Mouse (Mus musculus): ENCODE results near the gene Hk1. TPM values are rescaled to one million over a fixed set of nuclear protein-coding genes. Genes with fewer than 3 reads are reported as not detected.

Hk1 gene
- polyA plus RNA-seq, 1 experiment from 2014 or later = 24.1 TPM

DNA sequence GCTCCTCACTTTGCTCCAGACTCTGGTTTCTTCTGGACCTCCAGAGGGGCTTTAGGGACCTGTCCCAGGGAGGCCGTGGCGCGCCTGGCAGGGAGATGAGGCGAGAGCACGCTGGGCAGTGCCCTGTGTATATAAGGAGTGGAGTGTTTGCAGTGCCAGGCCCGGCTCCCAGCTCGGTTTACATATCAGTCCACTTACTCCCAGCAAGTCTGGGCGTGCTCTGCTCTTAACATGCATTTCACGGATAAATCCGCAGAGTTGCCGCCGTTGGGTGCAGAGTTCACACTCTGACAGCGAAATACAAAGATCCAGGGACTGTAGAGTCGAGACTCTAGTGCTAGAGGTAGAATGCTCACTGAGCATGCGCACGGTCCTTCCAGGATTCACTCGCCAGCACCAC is 156.9 kb downstream of the Hk1 start:
- DNase-seq (ENCODE audit: low spot score) = no peak
- H3K4me2 ChIP-seq (ENCODE audit: low read length) = no peak overlapping the region

DNA sequence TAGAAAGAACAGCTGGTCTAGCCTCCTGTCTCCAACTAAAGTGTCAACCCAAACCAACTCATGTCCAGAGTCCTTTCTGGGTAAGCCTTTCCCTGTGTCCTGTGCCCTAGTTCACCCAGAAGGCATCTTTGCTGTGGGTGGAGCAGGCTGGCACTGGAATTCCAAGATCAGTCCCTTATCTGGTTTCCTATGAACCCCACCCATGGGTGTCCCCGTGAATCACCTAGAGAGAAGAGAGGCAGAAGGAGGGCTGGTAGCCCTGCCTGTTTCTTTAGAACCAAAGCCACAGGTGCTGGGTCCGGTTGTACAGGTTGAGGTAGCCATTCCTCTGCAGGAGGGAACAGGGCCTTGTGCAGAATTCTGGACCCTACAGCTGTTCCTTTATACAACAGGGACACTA is 158.1 kb downstream of the Hk1 start:
- no peak for ATAC-seq (replicated peaks; ENCODE audit: low FRiP score, low TSS enrichment, low read depth)
- Histone ChIP-seq H3K27ac (ENCODE audit: low read depth) (peak overlapping the region; percentile 40), H3K4me1 (replicated peaks; ENCODE audit: control insufficient read depth, insufficient read depth, low read length) (peaks cover 25% of the 10 kb centered on the region; the same call in 1 of the 2 replicates), H3K36me3 (ENCODE audit: control insufficient read depth, insufficient read depth, low read length) (no peaks in the 10 kb centered on the region), H3K4me3 (ENCODE audit: low read depth, low read length) (no peak overlapping the region), H3K27me3 (replicated peaks; ENCODE audit: control insufficient read depth, insufficient read depth, low read length) (no peaks in the 10 kb centered on the region), H3K4me2 (ENCODE audit: low read length) (no peak overlapping the region), H3K9ac (ENCODE audit: low read length) (no peak overlapping the region), H3K9me3 (ENCODE audit: control insufficient read depth, low read length) (no peaks in the 10 kb centered on the region)
- WGBS = 65% methylated on average over 2 of the region's 2 CpGs
- DNase-seq (ENCODE audit: low spot score) = no peak

More for the DNA sequence above, 156.9 kb downstream of the Hk1 start:
- Histone ChIP-seq H3K27me3 (replicated peaks; ENCODE audit: control insufficient read depth, insufficient read depth, low read length) (no peaks in the 10 kb centered on the region), H3K9me3 (ENCODE audit: control insufficient read depth, low read length) (no peaks in the 10 kb centered on the region), H3K9ac (ENCODE audit: low read length) (no peak overlapping the region), H3K4me3 (ENCODE audit: low read depth, low read length) (no peak overlapping the region), H3K36me3 (ENCODE audit: control insufficient read depth, insufficient read depth, low read length) (no peaks in the 10 kb centered on the region), H3K4me1 (replicated peaks; ENCODE audit: control insufficient read depth, insufficient read depth, low read length) (peaks cover 17% of the 10 kb centered on the region; the same call in 1 of the 2 replicates), H3K27ac (ENCODE audit: low read depth) (0 out of 2 replicates have a peak overlapping the region, but pooled peaks have one; percentile 9)
- WGBS = 57% methylated on average over 17 of the region's 17 CpGs
- no peak; the same call in 1 of the 2 replicates for ATAC-seq (replicated peaks; ENCODE audit: low FRiP score, low TSS enrichment, low read depth)

DNA sequence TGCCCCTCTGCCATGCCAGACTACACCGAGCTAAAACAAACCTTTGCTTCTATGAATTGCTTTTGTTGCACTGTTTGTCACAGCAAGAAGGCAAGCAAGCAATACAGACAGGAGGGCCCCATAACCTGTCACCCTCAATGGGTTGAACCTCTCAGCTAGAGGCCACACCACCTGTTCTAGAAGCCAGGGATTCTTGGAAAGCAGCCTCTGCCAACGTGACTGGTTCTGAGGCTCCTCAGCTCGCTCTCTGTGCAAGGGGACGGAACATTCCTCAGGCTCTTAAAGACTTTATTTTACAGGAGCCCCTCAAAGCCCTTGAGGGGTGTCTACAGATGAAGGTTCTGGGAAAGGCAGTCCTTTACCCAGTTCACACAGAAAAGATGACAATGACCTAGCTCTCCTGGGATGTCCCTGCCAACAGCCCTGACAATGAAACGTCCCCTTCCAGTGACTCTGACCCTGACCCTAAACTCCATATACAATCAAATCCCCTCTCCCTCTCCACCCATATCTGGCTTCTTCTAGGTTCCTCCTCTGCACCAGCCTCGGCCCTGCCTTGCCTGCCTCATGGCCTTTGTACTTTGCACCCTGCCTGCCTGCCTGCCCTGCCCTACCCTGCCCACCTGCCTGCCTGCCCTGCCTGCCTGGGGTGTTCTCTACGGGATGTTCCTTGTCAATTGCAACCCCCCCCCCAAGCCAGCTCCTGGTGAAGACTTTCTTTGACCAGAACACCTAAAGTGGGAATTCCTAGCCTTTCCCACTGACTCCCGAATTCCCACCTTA is 158.8 kb downstream of the Hk1 start:
- Histone ChIP-seq H3K9ac (ENCODE audit: low read length) (no peak overlapping the region), H3K27me3 (replicated peaks; ENCODE audit: control insufficient read depth, insufficient read depth, low read length) (no peaks in the 10 kb centered on the region), H3K4me3 (ENCODE audit: low read depth, low read length) (no peak overlapping the region), H3K9me3 (ENCODE audit: control insufficient read depth, low read length) (no peaks in the 10 kb centered on the region), H3K4me1 (replicated peaks; ENCODE audit: control insufficient read depth, insufficient read depth, low read length) (peaks cover 25% of the 10 kb centered on the region; the same call in 1 of the 2 replicates), H3K36me3 (ENCODE audit: control insufficient read depth, insufficient read depth, low read length) (no peaks in the 10 kb centered on the region), H3K27ac (ENCODE audit: low read depth) (peak overlapping the region; percentile 40; the same call in 1 of the 2 replicates), H3K4me2 (ENCODE audit: low read length) (no peak overlapping the region)
- DNase-seq (ENCODE audit: low spot score) = no peak
- WGBS = 67% methylated on average over 8 of the region's 8 CpGs
- peak; percentile 65 for ATAC-seq (replicated peaks; ENCODE audit: low FRiP score, low TSS enrichment, low read depth)

Other genes with a start within 250 kb of the Hk1 start
- 8.5 and 20.9 TPM in 2 replicates for gene Neurog3, start 246.8 kb downstream of the Hk1 start, polyA plus RNA-seq (2014; fragmentation: Nextera tagmentation; extraction: Ambion mirVana)
- 7.6 and 10.3 TPM in 2 replicates for gene Fam241b, start 236.0 kb downstream of the Hk1 start, polyA plus RNA-seq (2014; fragmentation: Nextera tagmentation; extraction: Ambion mirVana)
- gene Tspan15, start 148.7 kb downstream of the Hk1 start, polyA plus RNA-seq (2014; fragmentation: Nextera tagmentation; extraction: Ambion mirVana) = 31.5 and 32.5 TPM in 2 replicates
- gene Tacr2, start 127.5 kb downstream of the Hk1 start, polyA plus RNA-seq (2014; fragmentation: Nextera tagmentation; extraction: Ambion mirVana) = 0.50 and 0.98 TPM in 2 replicates
- gene Hkdc1, start 42.6 kb upstream of the Hk1 start, polyA plus RNA-seq (2014; fragmentation: Nextera tagmentation; extraction: Ambion mirVana) = 4.5 and 5.8 TPM in 2 replicates
- 0.37 and 0.59 TPM in 2 replicates for gene 4930507D05Rik, start 69.6 kb upstream of the Hk1 start, polyA plus RNA-seq (2014; fragmentation: Nextera tagmentation; extraction: Ambion mirVana)
- gene Supv3l1, start 69.8 kb upstream of the Hk1 start, polyA plus RNA-seq (2014; fragmentation: Nextera tagmentation; extraction: Ambion mirVana) = 31.2 and 34.0 TPM in 2 replicates
- gene Vps26a, start 106.9 kb upstream of the Hk1 start, polyA plus RNA-seq (2014; fragmentation: Nextera tagmentation; extraction: Ambion mirVana) = 81.2 and 93.0 TPM in 2 replicates
- gene Srgn, start 147.5 kb upstream of the Hk1 start, polyA plus RNA-seq (2014; fragmentation: Nextera tagmentation; extraction: Ambion mirVana) = 9.8 and 11.8 TPM in 2 replicates
- 34.9 and 37.2 TPM in 2 replicates for gene Kif1bp, start 198.5 kb upstream of the Hk1 start, polyA plus RNA-seq (2014; fragmentation: Nextera tagmentation; extraction: Ambion mirVana)
- 36.7 and 37.1 TPM in 2 replicates for gene Ddx21, start 222.4 kb upstream of the Hk1 start, polyA plus RNA-seq (2014; fragmentation: Nextera tagmentation; extraction: Ambion mirVana)